Mouse (Mus musculus): Measurements from ENCODE around the gene 1700017D01Rik. TPM values are rescaled to one million over a fixed set of nuclear protein-coding genes. Genes with fewer than 3 reads are reported as not detected.
"Not testable (repeated sequence)": the region's sequence is repeated elsewhere in the genome, so short reads cannot be mapped to it uniquely, and the experiment has no call there.

1700017D01Rik gene
- polyA plus RNA-seq, 1 experiment from 2014 or later: not detected

- not testable (repeated sequence) for H3K27ac ChIP-seq (ENCODE audit: low read depth, low read length); H3K27me3 ChIP-seq (ENCODE audit: control insufficient read depth, insufficient read depth, low read length); H3K9ac ChIP-seq (ENCODE audit: low read length); H3K4me1 ChIP-seq (ENCODE audit: control insufficient read depth, insufficient read depth, low read length); DNase-seq (ENCODE audit: low spot score); H3K9me3 ChIP-seq (ENCODE audit: control insufficient read depth, low read length); H3K4me3 ChIP-seq (ENCODE audit: low read depth, low read length); ATAC-seq (ENCODE audit: insufficient read depth, low FRiP score, low TSS enrichment); H3K4me2 ChIP-seq (ENCODE audit: low read depth); H3K36me3 ChIP-seq (ENCODE audit: control insufficient read depth, insufficient read depth, low read length)
- 93% methylated on average over 1 of the region's 1 CpGs for WGBS
These were observed 75.0 kb downstream of the 1700017D01Rik start for GRCm38 (mm10) chr19:11055700-11056099.

GRCm38 (mm10) chr19:11053277-11053676, 77.4 kb downstream of the 1700017D01Rik start:
- Histone ChIP-seq H3K27me3 (ENCODE audit: control insufficient read depth, insufficient read depth, low read length) (no peaks in the 10 kb centered on the region), H3K9ac (ENCODE audit: low read length) (no peak overlapping the region), H3K36me3 (ENCODE audit: control insufficient read depth, insufficient read depth, low read length) (no peaks in the 10 kb centered on the region), H3K9me3 (ENCODE audit: control insufficient read depth, low read length) (no peaks in the 10 kb centered on the region), H3K27ac (ENCODE audit: low read depth, low read length) (no peak overlapping the region), H3K4me3 (ENCODE audit: low read depth, low read length) (no peak overlapping the region), H3K4me2 (ENCODE audit: low read depth) (no peak overlapping the region), H3K4me1 (ENCODE audit: control insufficient read depth, insufficient read depth, low read length) (no peaks in the 10 kb centered on the region)
- ATAC-seq (ENCODE audit: insufficient read depth, low FRiP score, low TSS enrichment): no peak
- 74% methylated on average over 3 of the region's 3 CpGs for WGBS
- no peak for DNase-seq (ENCODE audit: low spot score)

DNA sequence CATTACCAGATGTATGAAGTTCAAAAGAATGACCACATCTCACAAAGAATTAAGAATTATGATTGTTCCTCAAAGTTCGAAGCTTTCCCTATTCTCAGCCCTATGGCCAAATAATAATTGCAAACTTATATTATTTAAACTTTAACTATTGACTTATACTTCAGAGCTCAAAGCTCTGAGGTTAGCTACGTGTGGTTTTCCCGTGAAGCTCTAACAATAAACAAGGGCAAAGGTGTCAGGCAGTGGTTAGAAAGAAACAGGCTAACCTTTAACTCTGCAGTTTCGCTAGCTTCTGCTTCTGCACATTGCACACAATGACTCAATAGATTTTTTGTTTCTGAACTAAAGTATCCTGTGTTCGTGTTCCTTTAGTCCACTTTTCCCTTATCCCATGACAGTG, 77.8 kb downstream of the 1700017D01Rik start:
- Histone ChIP-seq H3K36me3 (ENCODE audit: control insufficient read depth, insufficient read depth, low read length) (no peaks in the 10 kb centered on the region), H3K27me3 (ENCODE audit: control insufficient read depth, insufficient read depth, low read length) (no peaks in the 10 kb centered on the region), H3K4me1 (ENCODE audit: control insufficient read depth, insufficient read depth, low read length) (no peaks in the 10 kb centered on the region), H3K27ac (ENCODE audit: low read depth, low read length) (no peak overlapping the region), H3K4me2 (ENCODE audit: low read depth) (no peak overlapping the region), H3K4me3 (ENCODE audit: low read depth, low read length) (no peak overlapping the region), H3K9me3 (ENCODE audit: control insufficient read depth, low read length) (no peaks in the 10 kb centered on the region), H3K9ac (ENCODE audit: low read length) (no peak overlapping the region)
- no peak for DNase-seq (ENCODE audit: low spot score)
- ATAC-seq (ENCODE audit: insufficient read depth, low FRiP score, low TSS enrichment): no peak
- WGBS: 72% methylated on average over 5 of the region's 5 CpGs

GRCm38 (mm10) chr19:11050286-11050685, 80.4 kb downstream of the 1700017D01Rik start:
- Histone ChIP-seq H3K4me3 (ENCODE audit: low read depth, low read length) (no peak overlapping the region), H3K4me1 (ENCODE audit: control insufficient read depth, insufficient read depth, low read length) (no peaks in the 10 kb centered on the region), H3K27ac (ENCODE audit: low read depth, low read length) (no peak overlapping the region), H3K4me2 (ENCODE audit: low read depth) (no peak overlapping the region), H3K9ac (ENCODE audit: low read length) (no peak overlapping the region), H3K27me3 (ENCODE audit: control insufficient read depth, insufficient read depth, low read length) (no peaks in the 10 kb centered on the region), H3K9me3 (ENCODE audit: control insufficient read depth, low read length) (no peaks in the 10 kb centered on the region), H3K36me3 (ENCODE audit: control insufficient read depth, insufficient read depth, low read length) (no peaks in the 10 kb centered on the region)
- DNase-seq (ENCODE audit: low spot score) (no peak), ATAC-seq (ENCODE audit: insufficient read depth, low FRiP score, low TSS enrichment) (no peak)
- 75% methylated on average over 2 of the region's 2 CpGs for WGBS

GRCm38 (mm10) chr19:11049426-11049825, 81.2 kb downstream of the 1700017D01Rik start:
- no peak overlapping the region for H3K4me2 ChIP-seq (ENCODE audit: low read depth)
- no peak overlapping the region for H3K9ac ChIP-seq (ENCODE audit: low read length)
- H3K36me3 ChIP-seq (ENCODE audit: control insufficient read depth, insufficient read depth, low read length): no peaks in the 10 kb centered on the region
- ATAC-seq (ENCODE audit: insufficient read depth, low FRiP score, low TSS enrichment): no peak
- H3K27me3 ChIP-seq (ENCODE audit: control insufficient read depth, insufficient read depth, low read length): no peaks in the 10 kb centered on the region
- no peaks in the 10 kb centered on the region for H3K9me3 ChIP-seq (ENCODE audit: control insufficient read depth, low read length)
- no peaks in the 10 kb centered on the region for H3K4me1 ChIP-seq (ENCODE audit: control insufficient read depth, insufficient read depth, low read length)
- H3K27ac ChIP-seq (ENCODE audit: low read depth, low read length): no peak overlapping the region
- H3K4me3 ChIP-seq (ENCODE audit: low read depth, low read length): no peak overlapping the region
- no peak for DNase-seq (ENCODE audit: low spot score)

DNA sequence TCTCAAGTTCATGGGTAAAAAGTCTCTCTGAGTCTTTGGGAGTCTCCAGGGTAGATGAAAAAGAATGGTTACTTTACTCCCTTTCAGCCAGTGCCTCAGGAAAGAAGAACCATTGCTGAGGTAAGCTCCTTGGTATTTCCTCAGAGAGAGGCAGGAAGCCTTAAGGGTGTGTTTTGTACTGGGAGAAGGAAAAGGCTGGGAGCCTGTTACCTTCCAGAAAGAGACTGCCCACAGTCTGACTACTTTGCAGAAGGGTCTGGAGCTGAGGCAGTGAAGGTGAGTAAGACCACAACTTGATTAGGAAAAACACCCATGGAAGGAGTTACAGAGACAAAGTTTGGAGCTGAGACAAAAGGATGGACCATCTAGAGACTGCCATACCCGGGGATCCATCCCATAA, 82.2 kb downstream of the 1700017D01Rik start:
- Histone ChIP-seq H3K4me2 (ENCODE audit: low read depth) (no peak overlapping the region), H3K36me3 (ENCODE audit: control insufficient read depth, insufficient read depth, low read length) (no peaks in the 10 kb centered on the region), H3K4me3 (ENCODE audit: low read depth, low read length) (no peak overlapping the region), H3K27me3 (ENCODE audit: control insufficient read depth, insufficient read depth, low read length) (no peaks in the 10 kb centered on the region), H3K27ac (ENCODE audit: low read depth, low read length) (no peak overlapping the region), H3K9ac (ENCODE audit: low read length) (no peak overlapping the region), H3K9me3 (ENCODE audit: control insufficient read depth, low read length) (no peaks in the 10 kb centered on the region), H3K4me1 (ENCODE audit: control insufficient read depth, insufficient read depth, low read length) (no peaks in the 10 kb centered on the region)
- ATAC-seq (ENCODE audit: insufficient read depth, low FRiP score, low TSS enrichment) (no peak), DNase-seq (ENCODE audit: low spot score) (no peak)
- 73% methylated on average over 1 of the region's 1 CpGs for WGBS

- no peak for ATAC-seq (ENCODE audit: insufficient read depth, low FRiP score, low TSS enrichment)
- no peaks in the 10 kb centered on the region for H3K9me3 ChIP-seq (ENCODE audit: control insufficient read depth, low read length)
- DNase-seq (ENCODE audit: low spot score): no peak
- H3K4me1 ChIP-seq (ENCODE audit: control insufficient read depth, insufficient read depth, low read length): no peaks in the 10 kb centered on the region
- WGBS: 73% methylated on average over 6 of the region's 6 CpGs
- no peak overlapping the region for H3K4me3 ChIP-seq (ENCODE audit: low read depth, low read length)
- H3K4me2 ChIP-seq (ENCODE audit: low read depth): no peak overlapping the region
- no peak overlapping the region for H3K27ac ChIP-seq (ENCODE audit: low read depth, low read length)
- no peaks in the 10 kb centered on the region for H3K27me3 ChIP-seq (ENCODE audit: control insufficient read depth, insufficient read depth, low read length)
- H3K9ac ChIP-seq (ENCODE audit: low read length): no peak overlapping the region
- H3K36me3 ChIP-seq (ENCODE audit: control insufficient read depth, insufficient read depth, low read length): no peaks in the 10 kb centered on the region
These were observed 82.7 kb downstream of the 1700017D01Rik start for GRCm38 (mm10) chr19:11048009-11048408.

Other genes starting within 250 kb of the 1700017D01Rik start
- gene Tmem109, start 248.9 kb downstream of the 1700017D01Rik start, polyA plus RNA-seq (2014; fragmentation: Nextera tagmentation; extraction: Ambion mirVana): 49.4 and 49.5 TPM in 2 replicates
- gene Prpf19, start 235.6 kb downstream of the 1700017D01Rik start, polyA plus RNA-seq (2014; fragmentation: Nextera tagmentation; extraction: Ambion mirVana): 47.3 and 56.8 TPM in 2 replicates
- not detected in 2 replicates for gene Zp1, start 210.2 kb downstream of the 1700017D01Rik start, polyA plus RNA-seq (2014; fragmentation: Nextera tagmentation; extraction: Ambion mirVana)
- gene Ptgdr2, start 193.7 kb downstream of the 1700017D01Rik start, polyA plus RNA-seq (2014; fragmentation: Nextera tagmentation; extraction: Ambion mirVana): not detected in 2 replicates
- 23.4 and 24.1 TPM in 2 replicates for gene Ccdc86, start 181.6 kb downstream of the 1700017D01Rik start, polyA plus RNA-seq (2014; fragmentation: Nextera tagmentation; extraction: Ambion mirVana)
- not detected in 2 replicates for gene Ms4a10, start 156.2 kb downstream of the 1700017D01Rik start, polyA plus RNA-seq (2014; fragmentation: Nextera tagmentation; extraction: Ambion mirVana)
- gene Ms4a15, start 137.6 kb downstream of the 1700017D01Rik start, polyA plus RNA-seq (2014; fragmentation: Nextera tagmentation; extraction: Ambion mirVana): not detected in 2 replicates
- not detected in 2 replicates for gene Ms4a18, start 112.8 kb downstream of the 1700017D01Rik start, polyA plus RNA-seq (2014; fragmentation: Nextera tagmentation; extraction: Ambion mirVana)
- not detected in 2 replicates for gene Ms4a8a, start 49.8 kb downstream of the 1700017D01Rik start, polyA plus RNA-seq (2014; fragmentation: Nextera tagmentation; extraction: Ambion mirVana)
- not detected in 2 replicates for gene 1700025F22Rik, start 34.4 kb upstream of the 1700017D01Rik start, polyA plus RNA-seq (2014; fragmentation: Nextera tagmentation; extraction: Ambion mirVana)
- not detected in 2 replicates for gene Ms4a13, start 65.9 kb upstream of the 1700017D01Rik start, polyA plus RNA-seq (2014; fragmentation: Nextera tagmentation; extraction: Ambion mirVana)
- gene Ms4a12, start 101.6 kb upstream of the 1700017D01Rik start, polyA plus RNA-seq (2014; fragmentation: Nextera tagmentation; extraction: Ambion mirVana): not detected in 2 replicates
- gene Ms4a1, start 135.4 kb upstream of the 1700017D01Rik start, polyA plus RNA-seq (2014; fragmentation: Nextera tagmentation; extraction: Ambion mirVana): not detected in 2 replicates
- gene Ms4a5, start 153.0 kb upstream of the 1700017D01Rik start, polyA plus RNA-seq (2014; fragmentation: Nextera tagmentation; extraction: Ambion mirVana): not detected in 2 replicates
- gene Ms4a14, start 183.6 kb upstream of the 1700017D01Rik start, polyA plus RNA-seq (2014; fragmentation: Nextera tagmentation; extraction: Ambion mirVana): not detected in 2 replicates
- 0.45 and 1.3 TPM in 2 replicates for gene Ms4a7, start 205.3 kb upstream of the 1700017D01Rik start, polyA plus RNA-seq (2014; fragmentation: Nextera tagmentation; extraction: Ambion mirVana)
- gene Ms4a4a, start 244.6 kb upstream of the 1700017D01Rik start, polyA plus RNA-seq (2014; fragmentation: Nextera tagmentation; extraction: Ambion mirVana): 1.1 and 1.8 TPM in 2 replicates

Measured in neural tube, embryonic 11.5 days (tissue).